Mouse (Mus musculus): ENCODE measurements around the gene Ric1. TPM values are rescaled to one million over a fixed set of nuclear protein-coding genes. Genes with fewer than 3 reads are reported as not detected.

The Ric1 gene
- polyA plus RNA-seq, 1 experiment from 2014 or later: 18.6 TPM

DNA sequence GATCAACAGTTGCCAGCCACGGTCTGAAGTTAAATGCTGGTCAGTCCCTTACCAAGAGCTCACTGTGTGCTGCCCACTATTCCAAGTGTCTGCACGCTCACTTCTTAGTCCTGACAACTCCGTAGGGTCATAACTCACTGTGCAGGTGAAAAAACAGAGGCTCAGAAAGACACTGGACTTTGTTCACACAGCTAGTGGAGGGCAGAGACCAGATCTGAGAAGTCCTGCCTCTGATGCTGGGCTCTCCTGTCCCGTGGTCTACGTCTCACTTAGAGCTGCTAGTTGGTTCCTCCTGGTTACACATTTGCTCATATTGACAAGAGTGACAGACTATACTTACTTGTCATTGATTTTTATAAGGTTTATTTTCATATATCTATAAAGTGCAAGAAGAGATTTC lies 76.9 kb downstream of the Ric1 start:
- DNase-seq (ENCODE audit: low spot score) (no peak), ATAC-seq (no peak)
- 89% methylated on average over 5 of the region's 5 CpGs for WGBS
- H3K4me1 ChIP-seq (ENCODE audit: insufficient read depth, low read depth, low read length): no peaks in the 10 kb centered on the region
- H3K9me3 ChIP-seq (ENCODE audit: low read length): no peaks in the 10 kb centered on the region
- TF ChIP-seq CTCF (IDR thresholded peaks at IDR 0.05) (no peak), EP300 (IDR thresholded peaks at IDR 0.05) (no peak)
- H3K4me3 ChIP-seq (ENCODE audit: low read depth, low read length): no peak overlapping the region
- H3K4me2 ChIP-seq (replicated peaks; ENCODE audit: low read depth, low read length): no peak overlapping the region
- no peaks in the 10 kb centered on the region for H3K27me3 ChIP-seq (replicated peaks; ENCODE audit: insufficient read depth, low read length)
- no peak overlapping the region for H3K27ac ChIP-seq (ENCODE audit: low read length)
- peaks cover 36% of the 10 kb centered on the region for H3K36me3 ChIP-seq (ENCODE audit: insufficient read depth, low read length)
- no peak overlapping the region for H3K9ac ChIP-seq (replicated peaks; ENCODE audit: low read depth)

DNA sequence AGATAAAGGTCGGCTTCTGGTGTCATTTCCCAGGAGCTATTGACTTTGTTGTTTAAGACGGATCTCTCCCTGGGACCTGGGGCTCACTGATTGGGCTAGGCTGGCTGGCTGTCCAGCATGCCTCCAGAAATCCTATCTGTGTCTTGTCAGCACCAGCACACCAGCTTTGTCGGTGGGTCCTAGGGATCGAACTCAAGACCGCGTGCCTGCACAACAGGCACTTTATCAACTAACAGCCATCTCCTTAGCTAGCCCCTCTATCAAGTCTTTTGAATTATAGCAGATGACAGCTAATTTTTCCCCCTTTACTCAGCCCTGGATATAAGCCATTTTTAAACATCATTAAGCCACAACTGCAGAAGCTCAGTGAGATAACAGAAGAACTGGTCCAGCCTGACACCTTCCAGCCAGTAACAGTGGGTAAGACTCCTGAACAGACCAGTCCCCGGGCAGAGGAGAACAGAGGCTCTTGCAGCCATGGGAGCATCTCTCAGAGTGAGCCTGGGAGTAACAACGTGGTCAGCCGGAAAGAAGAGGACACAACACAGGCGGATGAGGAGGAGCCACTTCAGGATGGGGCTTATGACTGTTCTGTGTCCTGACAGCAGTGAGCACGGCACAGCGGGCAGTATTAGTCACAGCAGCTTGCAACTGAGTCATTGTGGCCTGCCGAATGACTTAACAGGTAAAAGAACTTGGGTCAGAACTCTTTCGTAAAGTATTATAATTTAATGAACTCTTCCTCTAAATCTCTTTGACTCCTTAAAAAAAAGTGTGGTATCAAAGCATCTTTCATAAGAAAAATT lies 81.7 kb downstream of the Ric1 start:
- Histone ChIP-seq H3K9ac (replicated peaks; ENCODE audit: low read depth) (no peak overlapping the region), H3K9me3 (ENCODE audit: low read length) (no peaks in the 10 kb centered on the region), H3K27ac (ENCODE audit: low read length) (no peak overlapping the region), H3K27me3 (replicated peaks; ENCODE audit: insufficient read depth, low read length) (no peaks in the 10 kb centered on the region), H3K4me1 (ENCODE audit: insufficient read depth, low read depth, low read length) (no peaks in the 10 kb centered on the region), H3K36me3 (ENCODE audit: insufficient read depth, low read length) (peaks cover 23% of the 10 kb centered on the region; the same call in 1 of the 2 replicates), H3K4me2 (replicated peaks; ENCODE audit: low read depth, low read length) (no peak overlapping the region), H3K4me3 (ENCODE audit: low read depth, low read length) (no peak overlapping the region)
- TF ChIP-seq CTCF (IDR thresholded peaks at IDR 0.05): no peak
- TF ChIP-seq EP300 (IDR thresholded peaks at IDR 0.05): no peak
- WGBS: 88% methylated on average over 14 of the region's 14 CpGs
- DNase-seq (ENCODE audit: low spot score) (no peak), ATAC-seq (no peak)

DNA sequence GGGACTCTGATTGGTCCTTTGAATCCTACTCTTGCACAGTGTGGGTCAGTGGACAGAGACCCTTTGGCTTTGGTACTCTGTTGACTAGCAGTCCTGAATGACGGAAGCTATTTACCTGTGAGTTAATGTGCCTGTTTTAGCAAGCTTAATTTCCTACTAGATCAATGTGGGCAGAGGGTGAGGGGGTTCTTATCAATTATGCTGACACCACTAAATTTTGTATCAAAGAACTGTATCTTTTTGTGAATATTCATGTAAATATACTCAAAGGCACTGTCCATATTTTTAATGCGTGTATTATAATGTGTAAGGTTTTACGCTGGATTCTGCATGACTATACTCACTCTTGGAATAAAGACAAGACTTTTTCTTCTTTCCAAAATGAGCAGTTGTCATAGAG lies 82.6 kb downstream of the Ric1 start:
- TF ChIP-seq CTCF (IDR thresholded peaks at IDR 0.05) (no peak), EP300 (IDR thresholded peaks at IDR 0.05) (no peak)
- no peak for ATAC-seq
- WGBS: 91% methylated on average over 3 of the region's 3 CpGs
- no peaks in the 10 kb centered on the region for H3K27me3 ChIP-seq (replicated peaks; ENCODE audit: insufficient read depth, low read length)
- DNase-seq (ENCODE audit: low spot score): no peak
- H3K36me3 ChIP-seq (ENCODE audit: insufficient read depth, low read length): peaks cover 23% of the 10 kb centered on the region; the same call in 1 of the 2 replicates
- H3K4me1 ChIP-seq (ENCODE audit: insufficient read depth, low read depth, low read length): no peaks in the 10 kb centered on the region
- H3K9ac ChIP-seq (replicated peaks; ENCODE audit: low read depth): no peak overlapping the region
- H3K4me2 ChIP-seq (replicated peaks; ENCODE audit: low read depth, low read length): no peak overlapping the region
- H3K4me3 ChIP-seq (ENCODE audit: low read depth, low read length): no peak overlapping the region
- no peak overlapping the region for H3K27ac ChIP-seq (ENCODE audit: low read length)
- H3K9me3 ChIP-seq (ENCODE audit: low read length): no peaks in the 10 kb centered on the region

DNA sequence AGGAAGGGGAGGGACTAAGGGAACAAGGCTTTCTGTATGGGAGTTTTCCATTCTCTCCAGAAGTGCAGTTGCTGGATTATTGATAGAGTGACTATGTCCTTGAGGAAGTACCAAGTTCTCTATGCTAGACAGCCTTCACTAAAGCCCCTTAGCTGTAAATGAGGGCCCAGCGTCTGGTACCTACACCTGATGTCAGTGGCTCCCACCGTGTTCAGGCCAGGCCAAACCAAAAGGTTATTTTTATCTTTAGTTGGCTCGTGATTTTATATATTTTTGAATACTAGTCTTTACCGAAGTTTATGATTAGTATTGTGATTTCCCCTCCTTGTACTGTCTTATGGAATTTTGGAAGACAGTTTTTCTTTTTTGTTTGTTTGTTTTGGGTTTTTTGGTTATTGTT lies 85.4 kb downstream of the Ric1 start:
- Histone ChIP-seq H3K9ac (replicated peaks; ENCODE audit: low read depth) (no peak overlapping the region), H3K4me2 (replicated peaks; ENCODE audit: low read depth, low read length) (no peak overlapping the region), H3K4me1 (ENCODE audit: insufficient read depth, low read depth, low read length) (no peaks in the 10 kb centered on the region; the same call in 1 of the 2 replicates), H3K27me3 (replicated peaks; ENCODE audit: insufficient read depth, low read length) (no peaks in the 10 kb centered on the region), H3K4me3 (ENCODE audit: low read depth, low read length) (no peak overlapping the region), H3K36me3 (ENCODE audit: insufficient read depth, low read length) (peaks cover 18% of the 10 kb centered on the region), H3K9me3 (ENCODE audit: low read length) (no peaks in the 10 kb centered on the region), H3K27ac (ENCODE audit: low read length) (no peak overlapping the region)
- WGBS: 88% methylated on average over 4 of the region's 4 CpGs
- no peak for DNase-seq (ENCODE audit: low spot score)
- TF ChIP-seq EP300 (IDR thresholded peaks at IDR 0.05) (no peak), CTCF (IDR thresholded peaks at IDR 0.05) (no peak)
- ATAC-seq: no peak

DNA sequence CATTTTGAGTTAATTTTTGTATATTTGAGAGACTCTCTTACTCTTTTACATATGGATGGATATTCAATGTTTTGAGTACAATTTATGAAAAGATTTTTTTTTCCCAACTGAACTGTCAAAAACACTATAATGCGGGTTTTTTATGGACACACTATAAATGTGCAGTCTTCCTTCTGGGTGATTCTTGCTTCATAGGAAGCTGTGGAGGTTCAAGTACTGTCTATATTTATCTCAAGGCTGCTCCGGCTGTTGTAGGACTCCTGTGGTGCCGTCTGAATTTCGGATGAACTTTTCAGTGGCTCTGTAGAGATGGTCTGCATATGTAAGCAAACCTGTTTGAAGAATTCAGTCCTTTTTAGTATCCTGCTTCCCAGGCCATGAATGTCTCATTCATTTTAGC lies 86.1 kb downstream of the Ric1 start:
- Histone ChIP-seq H3K9me3 (ENCODE audit: low read length) (no peaks in the 10 kb centered on the region), H3K4me2 (replicated peaks; ENCODE audit: low read depth, low read length) (no peak overlapping the region), H3K4me1 (ENCODE audit: insufficient read depth, low read depth, low read length) (no peaks in the 10 kb centered on the region; the same call in 1 of the 2 replicates), H3K9ac (replicated peaks; ENCODE audit: low read depth) (no peak overlapping the region), H3K27ac (ENCODE audit: low read length) (no peak overlapping the region), H3K36me3 (ENCODE audit: insufficient read depth, low read length) (peaks cover 11% of the 10 kb centered on the region), H3K4me3 (ENCODE audit: low read depth, low read length) (no peak overlapping the region), H3K27me3 (replicated peaks; ENCODE audit: insufficient read depth, low read length) (no peaks in the 10 kb centered on the region)
- no peak for ATAC-seq
- no peak for DNase-seq (ENCODE audit: low spot score)
- 82% methylated on average over 4 of the region's 4 CpGs for WGBS
- no peak for TF ChIP-seq EP300 (IDR thresholded peaks at IDR 0.05)
- no peak for TF ChIP-seq CTCF (IDR thresholded peaks at IDR 0.05)

DNA sequence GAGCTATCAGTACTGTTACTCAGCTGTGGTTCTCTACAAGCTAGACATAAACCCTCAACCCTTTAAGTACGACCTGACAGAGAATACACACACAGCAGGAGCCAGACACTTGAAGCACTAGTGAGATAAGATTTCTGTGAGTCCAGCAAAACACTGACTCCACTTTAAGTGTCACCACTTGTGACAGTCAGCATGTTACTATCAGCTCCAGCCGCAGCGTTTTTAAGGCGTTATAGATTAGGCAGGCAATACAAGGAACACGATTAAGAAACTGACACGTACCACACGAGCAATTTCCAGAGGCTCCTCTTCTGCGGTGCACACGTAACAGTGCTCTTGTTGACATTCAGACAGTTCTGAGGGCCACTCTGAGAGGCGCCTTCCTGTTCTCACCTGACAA lies 88.8 kb downstream of the Ric1 start:
- Histone ChIP-seq H3K9ac (replicated peaks; ENCODE audit: low read depth) (no peak overlapping the region), H3K27me3 (replicated peaks; ENCODE audit: insufficient read depth, low read length) (no peaks in the 10 kb centered on the region), H3K36me3 (ENCODE audit: insufficient read depth, low read length) (peaks cover 4% of the 10 kb centered on the region), H3K4me1 (ENCODE audit: insufficient read depth, low read depth, low read length) (no peaks in the 10 kb centered on the region; the same call in 1 of the 2 replicates), H3K9me3 (ENCODE audit: low read length) (no peaks in the 10 kb centered on the region), H3K4me3 (ENCODE audit: low read depth, low read length) (no peak overlapping the region), H3K4me2 (replicated peaks; ENCODE audit: low read depth, low read length) (peak overlapping the region; percentile 9; the same call in 1 of the 2 replicates), H3K27ac (ENCODE audit: low read length) (no peak overlapping the region)
- TF ChIP-seq CTCF (IDR thresholded peaks at IDR 0.05) (no peak), EP300 (IDR thresholded peaks at IDR 0.05) (no peak)
- peak; percentile 73 for ATAC-seq
- peak; percentile 36 for DNase-seq (ENCODE audit: low spot score)
- WGBS: 52% methylated on average over 10 of the region's 10 CpGs
